Mouse (Mus musculus) layer of hippocampus, adult 9-10 months (tissue): ENCODE results near the gene Akap2.
A peak's percentile ranks its signal among the peaks of the same experiment; 100 is the strongest.

Experiments
- DNase-seq: peaks from one replicate; pipeline ENCODE4 v3.0.0; 2022; ENCODE audit warnings: low spot score

The Akap2 gene

GRCm38 (mm10) chr4:57717354-57717753 lies at the start of gene Akap2:
Gene Akap2, plus strand, starts transcription at chr4:57717657.
- no peak for DNase-seq

- DNase-seq = no peak
These were observed 46.5 kb upstream of the Akap2 start for GRCm38 (mm10) chr4:57670813-57671469.

GRCm38 (mm10) chr4:57672541-57672940 lies 44.9 kb upstream of the Akap2 start:
- no peak for DNase-seq

GRCm38 (mm10) chr4:57672996-57673906 lies 44.2 kb upstream of the Akap2 start:
- DNase-seq = peak; percentile 82

- DNase-seq = no peak
These were observed 43.1 kb upstream of the Akap2 start for GRCm38 (mm10) chr4:57674351-57674750.

GRCm38 (mm10) chr4:57675387-57675786 lies 42.1 kb upstream of the Akap2 start:
- no peak for DNase-seq

GRCm38 (mm10) chr4:57677916-57678315 lies 39.5 kb upstream of the Akap2 start:
- no peak for DNase-seq

- DNase-seq = no peak
These were observed 38.4 kb upstream of the Akap2 start for GRCm38 (mm10) chr4:57678991-57679457.

- DNase-seq = no peak
These were observed 37.3 kb upstream of the Akap2 start for GRCm38 (mm10) chr4:57680186-57680585.

- DNase-seq = no peak
These were observed 35.9 kb upstream of the Akap2 start for GRCm38 (mm10) chr4:57681511-57681910.

- DNase-seq = no peak
These were observed 35.1 kb upstream of the Akap2 start for GRCm38 (mm10) chr4:57682341-57682740.

- DNase-seq = no peak
These were observed 34.5 kb upstream of the Akap2 start for GRCm38 (mm10) chr4:57682944-57683343.

- DNase-seq = no peak
These were observed 32.7 kb upstream of the Akap2 start for GRCm38 (mm10) chr4:57684676-57685215.

- DNase-seq = no peak
These were observed 30.7 kb upstream of the Akap2 start for GRCm38 (mm10) chr4:57686736-57687135.

GRCm38 (mm10) chr4:57687583-57687982 lies 29.9 kb upstream of the Akap2 start:
- DNase-seq = no peak

- DNase-seq = no peak
These were observed 29.3 kb upstream of the Akap2 start for GRCm38 (mm10) chr4:57688131-57688530.

- no peak for DNase-seq
These were observed 27.5 kb upstream of the Akap2 start for GRCm38 (mm10) chr4:57690001-57690400.

GRCm38 (mm10) chr4:57690805-57691204 lies 26.7 kb upstream of the Akap2 start:
- DNase-seq = no peak

GRCm38 (mm10) chr4:57694356-57695136 lies 22.9 kb upstream of the Akap2 start:
- no peak for DNase-seq

- no peak for DNase-seq
These were observed 20.5 kb upstream of the Akap2 start for GRCm38 (mm10) chr4:57696955-57697354.

GRCm38 (mm10) chr4:57697918-57698611 lies 19.4 kb upstream of the Akap2 start:
- DNase-seq = no peak
